Mouse (Mus musculus) forebrain, embryonic 11.5 days (tissue): ENCODE measurements around the gene Mup15. TPM values are rescaled to one million over a fixed set of nuclear protein-coding genes. Genes with fewer than 3 reads are reported as not detected.
"Not testable (repeated sequence)": the region's sequence is repeated elsewhere in the genome, so short reads cannot be mapped to it uniquely, and the experiment has no call there.

ENCODE experiments used
- ATAC-seq: fragments of 200-750 bp; cut with Nextera tagmentation; replicated peaks from 2 replicates; pipeline ENCODE4 v1.8.0; 2017; ENCODE audit warnings: moderate TSS enrichment; ENCODE audit not compliant: low FRiP score
- DNase-seq: peaks from one replicate; pipeline ENCODE4 v3.0.0-alpha.2; 2017; ENCODE audit warnings: low spot score
- H3K27ac ChIP-seq: fragments of 300-500 bp; sonication (generic); 2 replicates; pipeline ENCODE4 v1.5.1; 2014; ENCODE audit warnings: low read depth, low read length
- H3K27me3 ChIP-seq: fragments of 300-500 bp; sonication (generic); 2 replicates; pipeline ENCODE4 v1.6.1; 2014; ENCODE audit warnings: mild to moderate bottlenecking, low read length, mixed read lengths; ENCODE audit not compliant: control insufficient read depth, insufficient read depth
- H3K36me3 ChIP-seq: fragments of 300-500 bp; sonication (generic); 2 replicates; pipeline ENCODE4 v1.6.1; 2014; ENCODE audit warnings: mild to moderate bottlenecking, low read length, moderate library complexity, mixed read lengths; ENCODE audit not compliant: control insufficient read depth, insufficient read depth
- H3K4me1 ChIP-seq: fragments of 300-500 bp; sonication (generic); replicated peaks from 2 replicates; pipeline ENCODE4 v1.6.1; 2014; ENCODE audit warnings: low read length, mixed read lengths; ENCODE audit not compliant: control insufficient read depth, insufficient read depth
- H3K4me2 ChIP-seq: fragments of 300-500 bp; sonication (generic); 2 replicates; pipeline ENCODE4 v1.6.1; 2014; ENCODE audit warnings: low read depth, mild to moderate bottlenecking, low read length, moderate library complexity, mixed read lengths; ENCODE audit not compliant: severe bottlenecking
- H3K4me3 ChIP-seq: fragments of 300-500 bp; sonication (generic); 2 replicates; pipeline ENCODE4 v1.5.1; 2014; ENCODE audit warnings: low read depth, low read length
- H3K9ac ChIP-seq: fragments of 300-500 bp; sonication (generic); 2 replicates; pipeline ENCODE4 v1.6.1; 2014; ENCODE audit warnings: low read length
- H3K9me3 ChIP-seq: fragments of 300-500 bp; sonication (generic); 2 replicates; pipeline ENCODE4 v1.6.1; 2016; ENCODE audit warnings: low read length, mixed read lengths; ENCODE audit not compliant: control insufficient read depth
- WGBS: fragments of 180-500 bp; shearing (Covaris S2); extraction: QIAGEN DNeasy Blood & Tissue Kit; methylation state at CpG from one replicate; pipeline ENCODE4 v1.1.7; 2014; 5-methylcytosine and 5-hydroxymethylcytosine counted together
- polyA plus RNA-seq: library from polyadenylated mRNA; unstranded; fragments of >200 nt; fragmentation: Nextera tagmentation; extraction: Ambion mirVana; gene quantifications from 2 replicates; pipeline ENCODE4 v1.2.1, GENCODE M21; 2014

Mup15 gene
- not detected in 2 replicates for polyA plus RNA-seq

- not testable (repeated sequence) for H3K36me3 ChIP-seq, ATAC-seq, H3K4me2 ChIP-seq, H3K9ac ChIP-seq, H3K4me1 ChIP-seq, H3K4me3 ChIP-seq, H3K27me3 ChIP-seq, H3K27ac ChIP-seq, DNase-seq, H3K9me3 ChIP-seq
- no CpG with 5 or more reads among the region's 4 CpGs for WGBS
Measured at GRCm38 (mm10) chr4:61439643-61440042, at the start of gene Mup15. Mup15 (minus strand) TSS chr4:61439743.

Other genes with a start within 250 kb of the Mup15 start
- gene Mup13, start 211.5 kb downstream of the Mup15 start, polyA plus RNA-seq, result not detected in 2 replicates
- gene Mup14, start 135.7 kb downstream of the Mup15 start, polyA plus RNA-seq, result not detected in 2 replicates
- gene Mup16, start 79.8 kb upstream of the Mup15 start, polyA plus RNA-seq, result not detected in 2 replicates
- gene Mup17, start 156.1 kb upstream of the Mup15 start, polyA plus RNA-seq, result not detected in 2 replicates
- gene Mup18, start 234.4 kb upstream of the Mup15 start, polyA plus RNA-seq, result not detected in 2 replicates